Mouse (Mus musculus) retina, embryonic 14.5 days (tissue): Measurements from ENCODE around the gene Pfn2.
"Not testable (repeated sequence)": the region's sequence is repeated elsewhere in the genome, so short reads cannot be mapped to it uniquely, and the experiment has no call there.

Experiments
- DNase-seq: peaks from one replicate; pipeline ENCODE4 v3.0.0-alpha.2; 2015; ENCODE audit warnings: low spot score

Pfn2 gene

DNA sequence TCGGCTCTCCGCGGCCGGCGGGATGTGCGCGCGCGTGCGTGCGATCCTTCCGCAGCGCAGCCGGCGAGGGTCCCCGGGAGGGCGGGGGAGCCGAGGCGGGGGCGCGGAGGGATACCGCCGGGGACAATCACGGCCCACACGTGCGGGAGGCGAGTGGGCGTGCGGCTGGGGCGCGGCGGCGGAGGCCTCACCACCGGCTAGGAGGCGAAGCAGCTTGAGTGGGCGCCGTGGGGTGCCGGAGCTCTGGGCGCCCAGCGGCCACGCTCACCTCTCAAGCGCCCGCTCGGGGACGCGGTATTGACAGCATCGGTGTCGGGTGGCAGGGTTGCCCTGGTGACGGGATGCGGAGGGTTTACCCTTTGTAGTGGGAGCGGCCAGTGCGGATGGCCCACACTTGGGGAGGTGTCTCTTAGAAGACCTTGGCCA lies at the start of gene Pfn2:
TSS of gene Pfn2 (minus strand) at position 320 of the 426 bp plus-strand sequence.
- peak; percentile 87 for DNase-seq

DNA sequence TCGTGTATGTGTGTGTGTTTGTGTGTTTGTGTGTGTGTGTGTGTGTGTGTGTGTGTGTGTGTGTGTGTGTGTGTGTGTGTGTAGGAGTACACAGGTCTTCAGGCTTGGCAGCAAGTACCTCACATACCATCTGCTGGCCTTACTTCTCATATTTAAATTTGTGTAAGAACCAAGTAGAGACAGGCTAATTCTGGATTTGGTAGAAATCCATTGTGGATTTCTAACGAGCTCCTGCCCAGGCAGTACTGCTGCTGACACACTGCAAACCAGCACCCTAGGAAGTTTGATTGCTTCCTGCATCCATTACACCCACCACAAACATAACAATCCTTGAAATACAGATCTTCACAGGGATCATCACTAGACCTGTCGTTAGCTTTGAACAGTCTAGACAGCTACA lies 35.1 kb upstream of the Pfn2 start:
- DNase-seq: no peak

DNA sequence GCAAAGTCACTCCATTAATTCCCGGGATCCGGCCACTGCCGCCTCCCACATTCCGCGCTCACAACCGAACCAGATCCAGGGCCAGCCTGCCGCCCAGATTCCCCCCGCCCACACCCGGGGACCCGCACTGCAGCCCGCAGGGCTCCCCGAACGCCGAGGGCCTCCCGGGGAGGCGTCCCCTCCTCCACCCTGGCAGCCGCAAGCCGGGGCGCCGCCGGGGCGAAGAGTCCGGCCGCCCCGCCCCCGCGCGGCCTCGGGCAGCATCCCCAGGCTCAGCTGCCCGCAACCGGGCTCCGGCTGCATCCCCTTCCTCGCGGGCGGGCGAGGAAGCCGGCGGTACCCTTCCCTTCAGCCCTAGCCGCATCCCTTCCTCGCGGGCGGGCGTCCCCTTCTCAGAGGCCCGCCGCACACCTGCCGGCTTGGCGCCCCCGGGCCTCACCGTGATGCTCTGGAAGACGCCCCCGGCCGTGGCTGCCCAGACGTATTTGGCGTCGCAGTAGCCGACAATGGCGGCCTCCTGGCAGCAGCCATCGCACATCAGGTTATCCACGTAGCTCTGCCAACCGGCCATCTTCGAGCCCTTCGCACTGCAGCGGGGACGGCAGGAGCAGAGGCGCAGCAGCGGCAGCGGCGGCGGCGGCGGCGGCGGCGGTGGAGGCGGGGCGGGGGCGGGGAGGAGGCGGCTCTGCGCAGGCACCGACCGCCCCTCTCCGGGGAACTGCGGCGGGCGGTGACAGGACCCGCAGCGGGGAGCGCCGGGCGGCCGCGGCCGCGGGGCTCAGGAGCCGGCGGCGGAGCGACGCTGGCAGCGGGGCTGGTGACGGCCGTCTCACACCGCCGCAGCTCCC lies 743 bp downstream of the Pfn2 start:
- peak; percentile 67 for DNase-seq

DNA sequence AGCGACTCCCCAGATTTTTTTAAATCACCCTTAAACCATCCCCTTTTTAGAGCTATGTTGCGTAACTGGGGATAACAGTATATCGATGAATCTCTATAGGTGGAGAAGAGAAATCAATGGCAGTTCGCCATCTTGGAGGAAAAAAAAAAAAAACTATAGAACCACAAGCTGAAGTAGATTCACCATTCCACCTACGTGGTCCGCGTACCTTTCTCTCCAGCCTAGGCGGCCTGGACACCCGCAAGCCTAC lies 1.3 kb downstream of the Pfn2 start:
- no peak for DNase-seq

DNA sequence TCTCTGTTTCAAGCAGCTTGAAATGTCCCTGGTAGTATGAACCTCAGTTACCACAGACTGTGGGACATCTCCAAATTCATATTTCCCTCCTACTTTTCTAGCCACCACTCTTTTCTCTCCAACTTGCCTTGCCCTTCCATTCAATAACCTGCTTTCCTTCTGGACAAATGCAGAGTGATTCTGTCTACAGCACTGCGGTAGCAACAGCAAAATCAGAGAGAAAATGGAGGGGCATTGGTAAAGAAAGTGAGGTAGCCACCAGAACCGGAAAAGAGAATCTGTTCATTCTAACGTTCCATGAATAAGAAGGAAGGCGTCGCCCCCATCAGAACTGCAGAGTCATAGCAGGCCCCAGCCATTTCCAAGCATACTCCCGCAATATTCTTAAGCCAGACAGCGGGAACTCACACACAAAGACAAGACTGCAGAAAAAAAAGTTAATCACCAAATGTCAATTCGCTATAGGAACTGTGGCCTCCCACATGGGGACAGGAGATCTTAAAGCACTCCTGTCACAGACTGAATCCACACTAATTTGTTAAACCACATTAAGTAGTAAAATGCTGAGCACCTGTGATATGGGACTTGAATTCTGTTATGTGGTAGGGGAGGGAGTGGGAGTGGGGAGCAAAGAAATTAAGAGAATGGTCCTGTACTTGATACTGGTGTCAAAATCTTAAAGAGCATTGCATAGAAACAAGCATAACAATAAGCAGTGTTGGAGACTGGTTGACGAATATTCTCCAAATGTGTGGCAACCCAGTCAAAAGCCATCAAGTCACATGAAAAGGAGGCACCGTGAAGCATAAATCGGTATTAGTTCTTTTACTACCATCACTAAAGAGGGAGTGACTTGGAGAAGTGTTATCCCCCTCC lies 1.9 kb downstream of the Pfn2 start:
- DNase-seq: peak; percentile 47

DNA sequence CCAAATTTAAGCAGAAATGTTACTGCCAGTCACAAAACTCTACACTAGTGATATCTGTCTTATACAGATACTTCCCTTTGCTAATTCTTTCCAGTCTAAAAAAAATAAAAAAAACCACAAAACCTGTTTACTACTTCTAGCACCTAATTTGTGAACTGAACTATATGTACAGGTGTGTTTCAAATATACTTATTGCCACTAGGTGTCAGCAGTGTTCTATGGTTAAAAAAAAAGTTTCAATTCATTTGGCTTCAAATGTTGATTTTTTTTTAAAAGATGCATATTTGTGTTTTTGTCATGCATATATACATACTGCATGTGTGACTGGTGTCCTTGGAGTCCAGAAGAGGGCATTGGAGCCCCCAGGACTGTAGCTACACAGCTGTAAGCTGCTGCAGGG lies 4.1 kb downstream of the Pfn2 start:
- DNase-seq: peak; percentile 73

DNA sequence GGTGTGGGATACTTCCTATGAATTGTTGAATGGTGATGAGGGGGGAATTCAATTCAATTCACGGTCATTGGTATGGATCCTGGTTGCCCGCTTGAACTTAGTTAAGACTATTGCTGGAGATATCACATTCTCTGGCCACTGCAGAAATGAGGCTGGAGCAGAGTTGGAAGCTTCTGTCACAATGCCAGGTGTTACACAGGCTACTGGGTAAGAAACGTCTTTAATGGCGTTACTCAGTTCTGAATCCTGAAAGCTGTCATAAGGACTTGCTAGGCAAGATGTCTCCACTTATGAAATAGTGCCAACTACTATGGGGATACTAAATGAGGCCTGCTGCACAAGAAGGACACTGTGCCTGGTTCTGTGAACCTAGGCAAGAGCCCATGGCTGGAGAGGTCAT lies 11.0 kb downstream of the Pfn2 start:
- no peak for DNase-seq

DNA sequence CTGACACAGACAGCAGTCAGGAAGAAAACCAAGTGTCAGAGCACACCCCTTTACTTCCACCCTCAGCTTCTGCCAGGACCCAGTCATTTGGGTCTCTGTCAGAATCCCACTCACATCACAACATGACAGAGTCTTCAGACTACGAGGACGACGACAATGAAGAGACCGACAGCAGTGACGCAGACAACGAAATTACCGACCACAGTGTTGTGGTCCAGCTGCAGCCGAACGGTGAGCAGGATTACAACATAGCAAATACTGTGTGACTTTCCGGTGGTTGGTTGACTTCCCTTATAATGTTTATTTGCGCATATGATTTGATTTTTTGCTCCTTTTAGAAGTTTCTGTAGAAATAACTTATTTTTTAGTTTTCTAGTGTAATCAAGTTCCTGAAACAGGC lies 14.3 kb downstream of the Pfn2 start:
- DNase-seq: no peak

DNA sequence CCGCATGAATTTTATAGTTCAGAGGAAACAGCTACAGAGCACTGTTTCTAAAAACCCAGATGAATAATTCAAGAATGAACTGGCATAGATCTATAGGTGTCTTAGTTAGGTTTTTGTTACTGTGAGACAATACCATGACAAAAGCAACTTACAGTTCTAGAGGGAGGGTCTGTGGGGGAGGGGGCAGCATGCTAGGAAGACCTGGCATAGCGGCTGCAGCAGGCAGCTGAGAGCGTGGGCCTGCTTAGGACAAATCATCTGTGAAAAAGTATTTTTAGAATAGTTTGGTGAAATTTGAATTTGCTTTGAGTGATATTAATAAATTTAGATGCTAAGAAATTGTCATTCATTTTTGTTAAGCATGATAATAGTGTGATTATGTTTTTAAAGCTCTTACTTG lies 22.0 kb downstream of the Pfn2 start:
- DNase-seq: no peak

DNA sequence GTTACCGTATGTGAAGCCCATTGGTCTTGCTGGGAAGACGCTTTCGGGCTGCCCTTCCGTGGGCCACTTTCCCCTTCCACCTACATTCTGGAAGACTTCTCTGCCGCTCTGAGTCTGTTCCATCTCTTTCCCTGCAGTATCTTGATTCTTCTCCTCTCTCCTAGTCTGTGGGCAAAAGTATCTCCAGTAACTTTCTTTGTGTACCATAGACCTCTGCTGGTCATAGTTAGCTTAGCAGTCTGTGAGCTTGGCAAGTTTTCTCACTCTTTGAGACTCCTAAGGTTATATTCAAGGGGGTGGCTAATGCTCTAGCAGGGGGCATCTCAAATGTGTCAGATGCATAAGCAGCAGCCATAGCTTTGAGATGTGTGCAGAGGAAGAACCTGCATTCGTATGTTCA lies 32.4 kb downstream of the Pfn2 start:
- DNase-seq: peak; percentile 24

DNA sequence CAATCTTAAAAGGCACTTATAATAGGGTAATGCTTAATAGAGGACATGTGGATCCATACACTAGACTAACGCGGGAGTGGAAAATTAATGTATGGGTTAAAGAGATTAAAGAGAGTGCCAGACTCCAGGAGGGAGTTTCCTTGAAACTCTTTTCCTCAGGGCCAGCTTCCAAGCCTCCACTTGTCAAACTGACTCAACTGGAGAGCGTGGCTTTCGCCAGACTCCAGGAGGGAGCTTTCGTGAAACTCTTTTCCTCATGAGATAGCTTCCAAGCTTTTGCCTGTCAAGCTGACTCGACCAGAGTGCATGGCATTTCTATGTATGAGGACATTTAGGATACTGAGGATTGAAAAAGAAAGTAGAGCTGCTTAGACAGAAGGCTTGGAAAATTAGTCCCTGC lies 52.8 kb downstream of the Pfn2 start:
- not testable (repeated sequence) for DNase-seq
